Mouse (Mus musculus) gastrocnemius, postnatal 10 days (tissue): ENCODE results near the gene Zbed3. TPM values are rescaled to one million over a fixed set of nuclear protein-coding genes. Genes with fewer than 3 reads are reported as not detected.

Experiments used
- DNase-seq: peaks from one replicate; pipeline ENCODE4 v3.0.0; 2021; ENCODE audit warnings: mixed read lengths
- long read RNA-seq, 2 experiments: library from polyadenylated mRNA; stranded (forward); transcript quantifications; one replicate each; pipeline ENCODE4 v2.0.0; 2021
- total RNA-seq, 2 experiments: library from RNA; stranded (reverse); gene quantifications; 2 replicates each; pipeline ENCODE4 v1.2.3; 2021

Gene Zbed3
- total RNA-seq = 10 to 100 TPM; 15.1 to 15.6 TPM
- long read RNA-seq, experiment 1, transcript Zbed3-201 (2 exons, 1,894 nt) = major isoform, 13 of 13 reads
- long read RNA-seq, experiment 1, partial matches to known transcripts = 0 of 13 reads
- long read RNA-seq, experiment 1, other reads (novel, unspliced or antisense) = 0 of 13 reads
- long read RNA-seq, experiment 2, transcript Zbed3-201 (2 exons, 1,894 nt) = major isoform, 13 of 13 reads
- long read RNA-seq, experiment 2, partial matches to known transcripts = 0 of 13 reads
- long read RNA-seq, experiment 2, other reads (novel, unspliced or antisense) = 0 of 13 reads

- no peak for DNase-seq
Observed at GRCm38 (mm10) chr13:95323400-95323799, at the start of gene Zbed3. Zbed3 (plus strand) TSS chr13:95323612.

- DNase-seq = no peak
Observed at GRCm38 (mm10) chr13:95278426-95279025, 44.9 kb upstream of the Zbed3 start.

- DNase-seq = peak; percentile 13
Observed at GRCm38 (mm10) chr13:95281740-95282673, 41.4 kb upstream of the Zbed3 start.

- DNase-seq = peak; percentile 55
Observed at GRCm38 (mm10) chr13:95286989-95287388, 36.4 kb upstream of the Zbed3 start.

GRCm38 (mm10) chr13:95288027-95288426 is 35.4 kb upstream of the Zbed3 start:
- no peak for DNase-seq

- no peak for DNase-seq
Observed at GRCm38 (mm10) chr13:95291983-95292382, 31.4 kb upstream of the Zbed3 start.

- DNase-seq = no peak
Observed at GRCm38 (mm10) chr13:95299956-95300355, 23.5 kb upstream of the Zbed3 start.

GRCm38 (mm10) chr13:95306596-95306995 is 16.8 kb upstream of the Zbed3 start:
- no peak for DNase-seq

- DNase-seq = no peak
Observed at GRCm38 (mm10) chr13:95307100-95307655, 16.2 kb upstream of the Zbed3 start.

GRCm38 (mm10) chr13:95312016-95312415 is 11.4 kb upstream of the Zbed3 start:
- no peak for DNase-seq

GRCm38 (mm10) chr13:95319153-95319552 is 4.3 kb upstream of the Zbed3 start:
- DNase-seq = no peak

- DNase-seq = no peak
Observed at GRCm38 (mm10) chr13:95320451-95320850, 3.0 kb upstream of the Zbed3 start.

- peak; percentile 65 for DNase-seq
Observed at GRCm38 (mm10) chr13:95323950-95324625, 676 bp downstream of the Zbed3 start.

GRCm38 (mm10) chr13:95324626-95325079 is 1.2 kb downstream of the Zbed3 start:
- DNase-seq = no peak

- peak; percentile 71 for DNase-seq
Observed at GRCm38 (mm10) chr13:95325080-95325906, 1.9 kb downstream of the Zbed3 start.

- no peak for DNase-seq
Observed at GRCm38 (mm10) chr13:95325907-95326550, 2.6 kb downstream of the Zbed3 start.

- DNase-seq = no peak
Observed at GRCm38 (mm10) chr13:95326611-95327344, 3.4 kb downstream of the Zbed3 start.

GRCm38 (mm10) chr13:95327345-95327741 is 3.9 kb downstream of the Zbed3 start:
- no peak for DNase-seq

- DNase-seq = no peak
Observed at GRCm38 (mm10) chr13:95328767-95329166, 5.4 kb downstream of the Zbed3 start.

- DNase-seq = no peak
Observed at GRCm38 (mm10) chr13:95330507-95330906, 7.1 kb downstream of the Zbed3 start.
